Mouse (Mus musculus) lung, postnatal 0 days (tissue): ENCODE results near the gene Vav3.

Experiments used
- CTCF ChIP-seq: IDR thresholded peaks from 2 replicates; pipeline ENCODE4 v1.5.1; 2016; ENCODE audit warnings: antibody characterized with exemption, mild to moderate bottlenecking
- EP300 ChIP-seq: IDR thresholded peaks from 2 replicates; pipeline ENCODE4 v1.6.1; 2016; ENCODE audit warnings: antibody characterized with exemption, mild to moderate bottlenecking, control low read depth

DNA sequence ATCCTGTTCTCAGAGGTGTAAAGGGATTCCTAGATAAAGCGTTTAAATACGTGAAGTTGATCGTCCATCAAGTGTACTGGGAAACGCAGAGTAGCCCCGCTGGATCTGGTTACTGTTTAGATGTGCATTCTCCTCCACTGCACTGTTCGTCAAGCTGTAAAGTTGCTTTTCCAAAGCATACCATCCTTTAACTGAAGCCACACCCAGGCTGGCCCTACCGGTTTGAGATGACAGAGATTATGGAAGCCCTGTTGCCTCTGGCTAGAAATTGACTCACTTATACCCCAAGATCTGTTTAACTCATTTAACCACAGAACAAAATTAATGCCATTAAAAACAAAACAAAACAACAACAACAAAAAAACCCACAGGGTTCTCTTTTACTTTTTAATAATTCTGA, 238.5 kb downstream of the Vav3 start:
- TF ChIP-seq CTCF (no peak), EP300 (no peak)
